Mouse (Mus musculus) heart, adult 2 months (tissue): ENCODE results near the gene Phyh. TPM values are rescaled to one million over a fixed set of nuclear protein-coding genes. Genes with fewer than 3 reads are reported as not detected.

Experiments
- DNase-seq, 2 experiments: peaks; one replicate each; pipeline ENCODE4 v3.0.0; 2021
- H3K27ac ChIP-seq: fragments of 200-600 bp; 2 replicates; pipeline ENCODE4 v1.8.1; 2022
- H3K27me3 ChIP-seq: fragments of 200-500 bp; 2 replicates; pipeline ENCODE4 v1.6.1; 2012; ENCODE audit warnings: mild to moderate bottlenecking, low read length, inconsistent platforms, mixed read lengths; ENCODE audit not compliant: control insufficient read depth, insufficient read depth
- H3K36me3 ChIP-seq: fragments of 200-500 bp; 2 replicates; pipeline ENCODE4 v1.6.1; 2012; ENCODE audit warnings: low read length, inconsistent platforms; ENCODE audit not compliant: control insufficient read depth, insufficient read depth
- H3K4me1 ChIP-seq: fragments of 200-500 bp; 2 replicates; pipeline ENCODE4 v1.6.1; 2011; ENCODE audit warnings: low read length; ENCODE audit not compliant: control insufficient read depth, insufficient read depth
- H3K4me3 ChIP-seq: fragments of 200-600 bp; 2 replicates; pipeline ENCODE4 v1.8.1; 2022
- H3K79me2 ChIP-seq: fragments of 200-500 bp; replicated peaks from 2 replicates; pipeline ENCODE4 v1.6.1; 2012; ENCODE audit warnings: mild to moderate bottlenecking, inconsistent platforms, low read length, moderate library complexity, mixed read lengths; ENCODE audit not compliant: control insufficient read depth, insufficient read depth
- H3K9ac ChIP-seq: fragments of 200-500 bp; 2 replicates; pipeline ENCODE4 v1.6.1; 2012; ENCODE audit warnings: low read depth, mild to moderate bottlenecking, control low read depth, inconsistent platforms, low read length, mixed read lengths
- CTCF ChIP-seq: fragments of 200-600 bp; IDR thresholded peaks from 2 replicates; pipeline ENCODE4 v1.8.1; 2022; ENCODE audit warnings: antibody characterized with exemption, mild to moderate bottlenecking, moderate library complexity
- EP300 ChIP-seq: fragments of 200-500 bp; IDR thresholded peaks from 2 replicates; pipeline ENCODE4 v1.6.1; 2011; ENCODE audit warnings: low read depth, low read length, control low read depth; ENCODE audit not compliant: insufficient read depth
- POLR2A ChIP-seq: fragments of 200-500 bp; IDR thresholded peaks from 2 replicates; pipeline ENCODE4 v1.6.1; 2011; ENCODE audit warnings: mild to moderate bottlenecking, low read depth, low read length, control low read depth; ENCODE audit not compliant: insufficient read depth
- WGBS: fragments of 180-500 bp; shearing (Covaris S2); methylation state at CpG from one replicate; pipeline ENCODE4 v1.1.7; 2018; 5-methylcytosine and 5-hydroxymethylcytosine counted together
- intact Hi-C: fragments of 180-260 bp; cut with DNase I; formaldehyde crosslinking; loops from one replicate; pipeline ENCODE4 v1.15.1; 2025
- long read RNA-seq: library from polyadenylated mRNA; stranded (forward); transcript quantifications from one replicate; pipeline ENCODE4 v2.0.0, GENCODE M21; 2021
- polyA plus RNA-seq: library from polyadenylated mRNA; depleted of rRNA; stranded (reverse); fragments of >200 nt; gene quantifications from 2 replicates; pipeline ENCODE4 v1.2.3, GENCODE M21; 2012; rRNA removed
- total RNA-seq, 2 experiments: library from RNA; stranded (reverse); gene quantifications; 2 replicates each; pipeline ENCODE4 v1.2.3; 2021

The Phyh gene
- total RNA-seq (100 to 1,000 TPM; 743 to 904 TPM), polyA plus RNA-seq (620 and 892 TPM in 2 replicates)
- long read RNA-seq, transcript Phyh-201 (9 exons, 1,438 nt), result major isoform, 658 of 738 reads
- long read RNA-seq, partial matches to known transcripts, result 12 of 738 reads
- long read RNA-seq, other reads (novel, unspliced or antisense), result 66 of 738 reads

- peak within 1 kb of the TSS; percentile 78 for H3K9ac ChIP-seq
- intact Hi-C loops, result loop anchor here (2.0 to 5.0 kb wide), 2 partner anchors 93 to 108 kb away; partner anchors contain the start of gene Mcm10
- H3K79me2 ChIP-seq, result no peaks in the 10 kb centered on the region
- DNase-seq, result peak; percentile 92 to 93
- peaks cover 3% of the 10 kb centered on the region; the same call in 1 of the 2 replicates for H3K36me3 ChIP-seq
- TF ChIP-seq CTCF (peak; percentile 60), EP300 (0 out of 2 replicates have a peak, but pooled peaks have one; percentile 53), POLR2A (peak; percentile 84)
- peak within 1 kb of the TSS; percentile 85 for H3K4me3 ChIP-seq
- peak within 1 kb of the TSS; percentile 98 for H3K27ac ChIP-seq
- WGBS, result 7% methylated on average over 35 of the region's 35 CpGs
- H3K4me1 ChIP-seq, result peaks cover 4% of the 10 kb centered on the region
- no peaks in the 10 kb centered on the region for H3K27me3 ChIP-seq
Measured at GRCm38 (mm10) chr2:4918860-4919739, at the start of gene Phyh. Phyh (plus strand) TSS chr2:4919019.

GRCm38 (mm10) chr2:4872740-4873139 is 46.1 kb upstream of the Phyh start:
- Histone ChIP-seq H3K9ac (no peak overlapping the region), H3K36me3 (no peaks in the 10 kb centered on the region), H3K27ac (no peak overlapping the region), H3K4me1 (no peaks in the 10 kb centered on the region), H3K79me2 (no peaks in the 10 kb centered on the region), H3K4me3 (no peak overlapping the region), H3K27me3 (no peaks in the 10 kb centered on the region)
- intact Hi-C loops, result no loop called here
- DNase-seq, result no peak
- TF ChIP-seq EP300, result no peak
- TF ChIP-seq POLR2A, result no peak
- TF ChIP-seq CTCF, result no peak
- 49% methylated on average over 9 of the region's 9 CpGs for WGBS

- no peak for DNase-seq
- H3K27ac ChIP-seq, result no peak overlapping the region
- no peak overlapping the region for H3K4me3 ChIP-seq
- no peak overlapping the region for H3K9ac ChIP-seq
- TF ChIP-seq CTCF, result no peak
- no peak for TF ChIP-seq EP300
- no peak for TF ChIP-seq POLR2A
- no peaks in the 10 kb centered on the region for H3K4me1 ChIP-seq
- intact Hi-C loops, result no loop called here
- H3K79me2 ChIP-seq, result no peaks in the 10 kb centered on the region
- no peaks in the 10 kb centered on the region for H3K27me3 ChIP-seq
- H3K36me3 ChIP-seq, result no peaks in the 10 kb centered on the region
- WGBS, result 54% methylated on average over 6 of the region's 6 CpGs
Measured at GRCm38 (mm10) chr2:4873331-4873730, 45.5 kb upstream of the Phyh start.

- H3K27me3 ChIP-seq, result no peaks in the 10 kb centered on the region
- intact Hi-C loops, result no loop called here
- DNase-seq, result no peak
- TF ChIP-seq CTCF (no peak), EP300 (no peak)
- no peaks in the 10 kb centered on the region for H3K79me2 ChIP-seq
- no peak overlapping the region for H3K27ac ChIP-seq
- no peaks in the 10 kb centered on the region for H3K36me3 ChIP-seq
- no peaks in the 10 kb centered on the region for H3K4me1 ChIP-seq
- WGBS, result 54% methylated on average over 1 of the region's 1 CpGs
- H3K9ac ChIP-seq, result no peak overlapping the region
- H3K4me3 ChIP-seq, result no peak overlapping the region
Measured at GRCm38 (mm10) chr2:4875090-4875489, 43.7 kb upstream of the Phyh start.

- no peak for DNase-seq
- H3K4me1 ChIP-seq, result no peaks in the 10 kb centered on the region; the same call in 1 of the 2 replicates
- no peaks in the 10 kb centered on the region for H3K27me3 ChIP-seq
- H3K79me2 ChIP-seq, result no peaks in the 10 kb centered on the region
- H3K36me3 ChIP-seq, result no peaks in the 10 kb centered on the region
- WGBS, result 71% methylated on average over 3 of the region's 3 CpGs
- TF ChIP-seq POLR2A, result no peak
- no peak for TF ChIP-seq EP300
- TF ChIP-seq CTCF, result no peak
- H3K4me3 ChIP-seq, result no peak overlapping the region
- H3K27ac ChIP-seq, result no peak overlapping the region
- H3K9ac ChIP-seq, result no peak overlapping the region
- intact Hi-C loops, result no loop called here
Measured at GRCm38 (mm10) chr2:4876131-4876530, 42.7 kb upstream of the Phyh start.

GRCm38 (mm10) chr2:4880737-4881349 is 38.0 kb upstream of the Phyh start:
- intact Hi-C loops, result loop anchor here (5.0 kb wide), 1 partner anchor 164 kb away; the partner anchor contains the start of gene Bend7
- H3K27me3 ChIP-seq, result no peaks in the 10 kb centered on the region
- peak overlapping the region; percentile 98 for H3K27ac ChIP-seq
- WGBS, result 8% methylated on average over 20 of the region's 20 CpGs
- no peaks in the 10 kb centered on the region for H3K79me2 ChIP-seq
- peak in 1 of 2 experiments; percentile 44 for DNase-seq
- H3K36me3 ChIP-seq, result no peaks in the 10 kb centered on the region
- peak overlapping the region; percentile 88 for H3K4me3 ChIP-seq
- H3K4me1 ChIP-seq, result no peaks in the 10 kb centered on the region; the same call in 1 of the 2 replicates
- H3K9ac ChIP-seq, result peak overlapping the region; percentile 96
- TF ChIP-seq POLR2A, result no peak
- TF ChIP-seq CTCF, result no peak
- TF ChIP-seq EP300, result no peak
